Mouse (Mus musculus) activated CD4-positive, CD25-positive, alpha-beta regulatory T cell, adult 4 months (primary cell): Measurements from ENCODE around the gene Mesd. TPM values are rescaled to one million over a fixed set of nuclear protein-coding genes. Genes with fewer than 3 reads are reported as not detected.

Source experiments
- ATAC-seq: one replicate; pipeline ENCODE4 v1.8.0; 2017
- polyA plus RNA-seq, 2 experiments: library from polyadenylated mRNA; unstranded; fragments of 100-300 nt; shearing (Covaris generic); gene quantifications; one replicate each; pipeline ENCODE4 v1.2.1; 2017

Mesd gene
- polyA plus RNA-seq, 2 experiments from 2014 or later = 31.8 to 38.0 TPM

GRCm38 (mm10) chr7:83913405-83913932 lies 29.2 kb downstream of the Mesd start:
- no peak for ATAC-seq

- ATAC-seq = no peak
These were observed 29.7 kb downstream of the Mesd start for GRCm38 (mm10) chr7:83913995-83914394.

- ATAC-seq = no peak
These were observed 30.3 kb downstream of the Mesd start for GRCm38 (mm10) chr7:83914566-83914965.

- no peak for ATAC-seq
These were observed 36.0 kb downstream of the Mesd start for GRCm38 (mm10) chr7:83920241-83920640.

- ATAC-seq = no peak
These were observed 37.4 kb downstream of the Mesd start for GRCm38 (mm10) chr7:83921637-83922036.

GRCm38 (mm10) chr7:83939017-83939721 lies 54.9 kb downstream of the Mesd start:
- ATAC-seq = no peak

GRCm38 (mm10) chr7:83940136-83940535 lies 55.9 kb downstream of the Mesd start:
- no peak for ATAC-seq

- ATAC-seq = no peak
These were observed 57.4 kb downstream of the Mesd start for GRCm38 (mm10) chr7:83941701-83942101.

GRCm38 (mm10) chr7:83948743-83949142 lies 64.5 kb downstream of the Mesd start:
- no peak for ATAC-seq

- ATAC-seq = no peak
These were observed 65.4 kb downstream of the Mesd start for GRCm38 (mm10) chr7:83949662-83950061.

Other genes starting within 250 kb of the Mesd start
- 100 to 1,000 TPM; 257 to 297 TPM for gene Il16, start 138.7 kb upstream of the Mesd start, polyA plus RNA-seq
- not detected for gene Cfap161, start 89.6 kb upstream of the Mesd start, polyA plus RNA-seq
- under 1 TPM; 0.70 to 0.93 TPM for gene Tlnrd1, start 161 bp upstream of the Mesd start, polyA plus RNA-seq
- under 1 TPM in 1 of 2 experiments, not detected in 1; 0.22 TPM for gene Cemip, start 202.0 kb downstream of the Mesd start, polyA plus RNA-seq